Mouse (Mus musculus) right cerebral cortex, postnatal 25 days (tissue): Measurements from ENCODE around the gene Fuca1.

ENCODE experiments used
- DNase-seq: peaks from one replicate; pipeline ENCODE4 v3.0.0; 2022

The Fuca1 gene

DNA sequence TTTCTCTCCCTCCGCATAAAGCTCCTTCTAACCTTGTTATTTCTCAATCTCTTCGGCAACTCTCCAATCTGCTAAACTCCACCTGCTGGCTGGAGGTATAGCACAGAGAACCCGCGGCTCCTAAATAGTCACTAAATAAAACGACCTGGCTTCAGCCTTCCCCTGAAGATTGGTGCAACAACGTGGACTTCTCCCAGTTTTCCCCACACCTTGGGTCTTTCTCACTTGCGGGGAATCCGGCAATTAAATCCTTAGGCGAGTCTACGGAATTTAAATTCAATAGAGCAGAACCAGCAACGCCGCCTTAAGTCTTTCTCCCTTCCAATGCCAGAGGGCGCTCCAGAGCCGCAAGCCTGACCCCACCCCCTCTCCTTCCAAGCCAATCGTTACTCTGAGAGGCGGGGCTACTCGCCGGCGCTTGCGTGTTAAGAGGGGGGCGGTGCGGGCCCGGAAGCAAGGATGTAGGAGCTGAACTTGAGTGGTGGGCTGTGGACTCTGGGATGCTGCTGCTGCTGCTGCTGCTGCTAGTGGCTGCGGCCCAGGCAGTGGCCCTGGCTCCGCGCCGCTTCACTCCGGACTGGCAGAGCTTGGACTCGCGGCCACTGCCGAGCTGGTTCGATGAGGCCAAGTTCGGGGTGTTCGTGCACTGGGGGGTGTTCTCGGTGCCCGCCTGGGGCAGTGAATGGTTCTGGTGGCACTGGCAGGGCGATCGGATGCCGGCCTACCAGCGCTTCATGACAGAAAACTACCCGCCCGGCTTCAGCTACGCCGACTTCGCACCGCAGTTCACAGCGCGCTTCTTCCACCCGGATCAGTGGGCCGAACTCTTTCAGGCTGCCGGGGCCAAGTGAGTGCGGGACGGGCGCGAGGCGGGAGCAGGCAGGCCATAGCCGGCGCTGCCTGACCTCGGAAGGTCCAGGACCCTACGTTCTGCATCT is at the start of gene Fuca1:
Gene Fuca1 (plus strand): TSS at position 432 of the 938 bp plus-strand sequence.
- peak; percentile 92 for DNase-seq

GRCm38 (mm10) chr4:135872015-135872414 is 48.5 kb upstream of the Fuca1 start:
- no peak for DNase-seq

GRCm38 (mm10) chr4:135872589-135873391 is 47.7 kb upstream of the Fuca1 start:
- no peak for DNase-seq

DNA sequence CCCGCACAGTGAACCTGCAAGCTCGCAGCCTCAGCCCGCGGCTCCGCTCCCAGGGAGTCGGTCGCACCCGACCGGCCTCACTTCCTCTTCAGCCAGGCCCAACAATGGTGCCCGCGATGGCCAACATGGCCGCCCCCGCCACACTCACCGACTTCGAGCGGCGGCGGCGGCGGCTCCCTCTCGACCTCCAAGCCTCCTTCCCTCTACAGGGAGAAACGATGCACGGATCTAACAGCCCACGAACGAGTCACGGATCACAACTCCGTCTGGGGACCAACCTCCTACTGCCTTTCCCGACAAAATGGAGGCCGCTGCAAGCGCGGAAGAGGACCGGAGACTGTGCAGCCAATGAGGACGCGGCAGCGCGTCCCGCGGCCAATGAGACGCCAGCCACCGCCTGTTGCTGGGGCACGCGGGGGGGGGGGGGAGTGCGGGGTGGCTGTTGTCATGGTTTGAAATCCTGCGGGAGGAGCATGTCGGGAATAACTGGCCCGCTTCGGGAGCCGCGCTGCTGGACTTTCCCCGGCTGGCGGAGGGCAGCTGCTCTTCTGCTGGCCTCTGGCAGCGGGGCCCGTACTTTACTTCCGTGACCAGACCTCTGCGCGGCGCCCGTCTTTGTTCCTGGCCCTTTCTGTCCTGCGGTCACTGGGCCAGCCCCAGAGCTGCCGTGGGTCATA is 46.9 kb upstream of the Fuca1 start, which contains the start of gene Pnrc2:
Gene Pnrc2 (minus strand): TSS at position 325 of the 677 bp plus-strand sequence.
- peak; percentile 92 for DNase-seq

DNA sequence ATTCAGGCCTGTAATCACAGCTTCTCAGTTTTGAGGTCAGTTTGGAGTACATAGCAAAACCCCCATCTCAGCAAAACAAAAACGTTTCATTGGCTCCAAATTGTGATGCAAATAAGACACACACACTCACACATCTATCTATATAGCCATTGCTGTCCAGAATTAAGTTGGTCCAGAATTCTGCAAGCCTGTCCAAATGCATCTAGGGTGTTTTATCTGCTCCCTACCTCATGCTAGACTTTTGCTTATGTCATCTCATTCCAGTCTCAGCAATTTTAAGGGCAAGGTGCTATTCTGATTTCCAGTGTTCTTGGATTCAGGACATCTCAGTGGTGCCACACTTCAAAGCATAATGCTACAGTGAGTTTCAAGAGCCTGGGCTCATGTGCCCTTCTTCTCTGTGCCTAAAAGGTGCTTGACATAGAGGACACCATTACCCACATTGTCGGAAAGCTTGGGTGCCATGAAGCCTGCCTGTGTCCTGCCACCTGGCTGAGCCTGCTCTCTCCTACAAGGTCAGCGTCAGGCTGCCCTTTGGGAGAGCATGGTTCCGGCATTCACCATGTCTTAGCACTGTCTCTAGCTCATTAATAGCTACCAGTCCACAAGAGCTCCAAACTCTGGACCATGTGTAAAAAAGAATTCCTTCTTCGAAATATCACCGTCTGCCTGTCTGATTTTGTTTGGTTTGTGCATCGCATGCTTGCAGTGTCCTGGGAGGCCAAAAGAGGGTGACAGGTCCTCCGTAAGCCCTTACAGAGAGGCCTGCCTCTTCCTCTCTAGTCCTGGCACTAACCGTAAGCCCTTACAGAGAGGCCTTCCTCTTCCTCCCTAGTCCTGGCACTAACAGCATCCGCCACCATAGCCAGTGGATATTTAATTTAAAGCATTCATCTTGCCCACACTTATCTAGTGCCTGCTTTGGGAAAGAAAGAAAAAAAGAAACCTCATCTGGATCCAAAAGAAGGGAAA is 45.7 kb upstream of the Fuca1 start:
- DNase-seq: no peak

GRCm38 (mm10) chr4:135875546-135875945 is 45.0 kb upstream of the Fuca1 start:
- DNase-seq: no peak

DNA sequence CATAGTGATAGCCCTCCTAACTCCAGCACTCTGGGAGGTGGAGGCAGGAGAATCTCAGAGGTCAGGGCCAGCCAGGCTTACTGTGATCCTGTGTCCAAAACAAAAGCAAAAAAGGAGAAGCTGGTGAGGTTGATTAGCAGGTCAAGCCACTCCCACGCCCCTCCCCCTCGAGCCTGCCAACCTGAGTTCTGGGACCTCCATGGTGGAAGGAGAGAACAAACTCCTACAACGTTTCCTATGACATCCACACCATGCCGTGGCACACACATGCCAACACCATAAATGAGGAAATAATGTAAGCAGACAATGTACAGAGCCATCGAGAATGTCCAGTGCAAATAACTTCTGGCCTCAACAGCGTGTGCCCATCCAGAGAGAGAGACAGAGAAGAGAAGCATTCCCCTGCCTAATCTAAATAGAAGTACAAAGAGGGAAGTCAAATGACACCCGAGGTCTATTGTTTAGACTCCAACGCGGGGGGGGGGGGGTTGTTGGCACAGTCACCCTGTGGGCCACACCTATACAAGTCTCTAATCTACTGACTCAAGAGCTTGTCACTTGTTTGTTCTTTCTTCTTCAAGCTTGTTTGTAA is 44.4 kb upstream of the Fuca1 start:
- DNase-seq: no peak

- DNase-seq: peak; percentile 72
Measured at GRCm38 (mm10) chr4:135876583-135877020, 43.9 kb upstream of the Fuca1 start.

DNA sequence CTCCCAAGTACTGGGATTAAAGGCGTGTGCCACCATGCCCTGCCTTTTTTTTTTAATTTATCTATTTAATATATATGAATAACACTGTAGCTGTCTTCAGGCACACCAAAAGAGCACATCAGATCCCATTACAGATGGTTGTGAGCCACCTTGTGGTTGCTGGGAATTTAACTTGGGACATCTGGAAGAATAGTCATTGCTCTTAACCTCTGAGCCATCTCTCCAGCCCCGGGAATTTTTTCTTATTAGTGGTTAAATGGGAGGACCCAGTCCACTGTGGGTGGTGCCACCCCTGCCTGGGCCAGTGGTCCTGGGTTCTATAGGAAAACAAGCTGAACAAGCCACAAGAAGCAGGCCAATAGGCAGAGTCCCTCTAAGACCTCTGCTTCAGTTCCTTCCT is 42.8 kb upstream of the Fuca1 start:
- no peak for DNase-seq

DNA sequence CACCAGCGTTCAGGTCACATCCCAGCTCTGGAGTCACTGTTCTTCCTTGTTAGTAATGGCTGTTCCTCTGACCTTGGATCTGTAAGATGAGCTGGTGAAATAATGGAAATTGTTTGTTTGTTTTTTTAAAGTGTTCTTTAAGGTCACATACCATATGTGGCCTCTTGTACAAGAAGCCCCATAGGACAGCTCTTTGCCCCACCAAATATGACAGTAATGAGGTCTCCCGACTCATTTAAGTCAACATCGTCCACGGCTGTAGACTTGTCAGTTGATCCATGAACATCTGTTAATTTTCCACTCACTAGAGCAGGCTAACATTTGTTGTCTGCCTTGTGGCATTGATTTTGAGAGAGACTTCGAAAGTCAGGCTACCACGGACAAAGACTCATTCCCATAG is 41.5 kb upstream of the Fuca1 start:
- DNase-seq: no peak

- no peak for DNase-seq
Measured at GRCm38 (mm10) chr4:135880018-135880417, 40.5 kb upstream of the Fuca1 start.

GRCm38 (mm10) chr4:135880576-135880975 is 40.0 kb upstream of the Fuca1 start:
- DNase-seq: no peak

DNA sequence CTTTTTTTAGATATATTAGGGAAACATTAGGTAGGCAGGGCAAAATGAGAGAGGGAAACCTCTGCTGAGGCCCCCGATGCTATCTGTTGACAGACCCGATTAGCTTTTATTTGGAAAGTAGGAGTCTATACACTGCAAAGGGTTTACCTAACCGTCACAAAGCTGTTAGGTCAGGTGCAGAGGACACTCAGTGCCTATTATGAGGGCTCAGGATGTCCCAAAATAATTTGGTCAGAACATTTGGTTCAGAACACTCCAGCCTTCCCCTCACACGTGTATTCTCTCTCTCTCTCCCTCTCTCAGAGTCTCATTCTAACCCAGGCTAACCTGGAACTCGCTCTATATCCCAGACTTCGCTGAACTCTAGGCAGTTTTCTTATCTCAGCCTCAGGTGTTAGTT is 38.5 kb upstream of the Fuca1 start:
- DNase-seq: no peak

DNA sequence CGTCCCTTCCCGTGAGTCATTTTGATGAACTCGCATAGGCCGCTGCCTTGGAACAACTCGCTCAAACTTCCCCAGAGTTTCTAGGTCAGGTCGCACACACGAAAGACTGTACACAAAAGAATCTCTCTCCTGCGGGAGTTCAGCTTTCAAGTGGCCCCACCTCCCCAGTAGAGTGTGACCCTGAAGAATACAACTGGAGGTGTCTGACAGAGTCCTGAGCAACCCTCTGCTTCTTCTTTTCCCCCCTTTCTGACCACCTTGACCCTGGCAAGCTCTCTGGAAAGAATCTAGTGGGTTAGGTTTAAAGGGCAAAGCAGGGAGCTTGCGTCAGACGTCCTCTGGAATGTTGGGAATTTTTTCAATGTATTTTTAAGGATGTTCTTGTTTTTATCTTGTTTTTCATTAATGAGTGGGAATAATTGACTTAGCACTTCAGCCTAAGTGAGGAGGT is 37.1 kb upstream of the Fuca1 start:
- DNase-seq: no peak

DNA sequence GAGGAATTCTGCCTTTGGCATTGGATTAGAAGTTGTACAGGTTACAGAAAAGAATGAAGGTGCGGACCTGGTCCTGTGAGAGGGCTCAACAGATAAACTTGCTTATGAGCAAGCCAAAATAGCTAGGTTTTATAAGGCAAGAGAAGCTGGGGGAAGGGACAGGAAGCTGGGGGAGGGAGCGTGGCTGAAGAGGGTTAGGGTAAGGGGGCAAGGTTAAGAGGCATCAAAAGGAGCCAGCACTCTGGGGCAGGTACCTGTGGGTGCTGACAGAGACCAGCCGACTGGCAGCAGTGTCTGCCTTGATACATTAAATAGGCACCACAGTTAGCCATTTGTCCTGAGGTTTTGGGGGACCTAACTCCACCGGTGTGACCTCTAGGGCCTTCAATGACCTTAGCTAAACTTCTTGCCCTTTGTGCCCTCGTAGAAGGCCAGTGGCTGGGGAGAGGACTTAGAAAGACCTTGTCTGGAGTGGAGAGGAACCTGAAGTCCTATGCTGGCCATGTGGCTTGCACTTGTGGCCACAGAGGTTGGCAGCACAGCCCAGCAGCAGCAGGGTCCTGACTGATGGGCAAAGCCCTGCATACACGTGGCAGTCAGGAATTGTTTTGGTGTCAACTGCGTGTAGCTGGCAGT is 36.5 kb upstream of the Fuca1 start:
- DNase-seq: no peak

- no peak for DNase-seq
Measured at GRCm38 (mm10) chr4:135884531-135884930, 36.0 kb upstream of the Fuca1 start.

- no peak for DNase-seq
Measured at GRCm38 (mm10) chr4:135885676-135886075, 34.9 kb upstream of the Fuca1 start.

DNA sequence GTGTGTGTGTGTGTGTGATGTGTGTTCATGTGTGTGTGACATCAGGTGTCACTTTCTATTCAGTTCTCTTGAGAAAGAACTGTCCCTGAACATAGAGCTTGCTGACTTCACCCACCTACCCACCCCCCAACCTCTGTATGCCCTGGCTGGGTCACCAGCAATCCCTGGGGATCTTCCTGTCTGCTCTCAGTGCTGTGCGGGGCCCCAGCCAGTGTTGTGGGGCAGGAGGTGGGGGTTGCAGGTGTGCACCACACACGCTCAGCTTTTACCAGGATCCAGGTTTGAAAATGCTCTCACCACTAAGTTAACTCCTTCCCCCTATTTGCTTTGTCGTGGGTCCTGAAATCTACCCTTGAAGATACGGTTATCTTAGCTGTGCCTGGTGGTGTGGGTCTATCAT is 34.4 kb upstream of the Fuca1 start:
- no peak for DNase-seq

DNA sequence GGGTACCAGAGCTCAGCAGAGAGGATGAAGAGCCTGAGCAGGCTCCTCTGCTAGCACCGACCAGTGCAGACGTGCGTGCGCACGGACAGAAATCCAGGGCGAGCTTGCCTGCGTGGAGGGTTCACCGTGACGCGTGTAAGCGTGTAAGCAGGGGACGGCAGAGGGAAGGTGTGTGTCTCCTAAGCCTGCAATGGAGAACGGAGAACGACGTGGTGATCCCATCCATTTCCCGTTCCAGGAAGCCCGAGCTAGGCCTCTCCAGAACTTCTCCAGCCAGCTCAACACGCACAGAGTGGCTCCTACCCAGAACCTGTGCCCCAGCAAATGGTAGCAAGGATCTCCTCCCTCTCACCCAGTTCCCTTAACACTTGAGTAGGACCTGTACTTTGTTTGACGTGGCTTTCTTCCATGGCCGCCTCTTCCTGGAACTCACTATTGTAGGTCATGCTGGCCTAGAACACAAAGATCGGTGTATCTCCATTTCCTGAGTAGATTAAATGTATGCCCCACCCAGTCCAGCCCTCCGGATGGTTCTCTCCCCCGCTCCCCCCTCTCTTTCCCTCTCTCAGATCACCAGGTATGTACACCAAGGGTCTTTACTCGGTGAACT is 32.0 kb upstream of the Fuca1 start:
- no peak for DNase-seq

DNA sequence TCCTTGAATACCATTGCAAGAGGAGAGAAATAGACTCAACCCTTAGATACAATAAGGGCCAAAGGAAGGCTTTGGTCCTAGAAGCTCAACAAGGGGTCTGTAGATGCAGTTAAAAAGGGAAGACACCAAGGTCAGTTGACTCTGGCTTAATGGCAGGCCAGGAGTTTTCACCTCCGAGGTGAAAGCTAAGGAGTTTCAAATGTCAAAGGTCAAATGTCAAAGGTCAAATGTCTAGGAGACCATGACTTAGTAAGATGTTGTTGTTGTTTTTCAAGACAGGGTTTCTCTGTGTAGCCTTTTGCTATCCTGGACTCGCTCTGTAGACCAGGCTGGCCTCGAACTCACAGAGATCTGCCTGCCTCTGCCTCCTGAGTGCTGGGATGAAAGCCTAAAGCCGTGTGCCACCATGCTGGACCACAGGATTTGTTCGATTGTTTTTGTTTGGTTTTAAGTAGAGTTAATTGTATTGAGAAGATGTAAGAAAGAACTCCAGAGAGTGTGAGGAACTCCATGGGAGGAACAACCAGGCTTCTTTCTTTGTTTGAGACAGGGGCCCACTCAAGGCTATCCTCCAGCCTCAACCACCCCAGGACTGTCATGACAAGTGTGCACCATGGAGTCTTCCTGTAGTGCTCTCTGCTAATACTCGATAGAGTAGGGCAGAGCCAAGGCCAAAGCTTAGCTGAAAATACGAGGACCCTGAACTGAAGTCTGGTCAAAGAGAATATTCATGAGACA is 31.2 kb upstream of the Fuca1 start:
- no peak for DNase-seq
